Mouse (Mus musculus) left cerebral cortex, postnatal 14 days (tissue): ENCODE data around the gene Dph7. TPM values are rescaled to one million over a fixed set of nuclear protein-coding genes. Genes with fewer than 3 reads are reported as not detected.
"Not testable (repeated sequence)": the region's sequence is repeated elsewhere in the genome, so short reads cannot be mapped to it uniquely, and the experiment has no call there.

ENCODE experiments used
- DNase-seq, 2 experiments: peaks; one replicate each; pipeline ENCODE4 v3.0.0; 2021 to 2022; ENCODE audit warnings: low spot score in 2 of 2, mixed read lengths in 1 of 2
- intact Hi-C: fragments of 180-260 bp; cut with DNase I; formaldehyde crosslinking; loops from one replicate; pipeline ENCODE4 v1.15.1; 2025
- long read RNA-seq, 2 experiments: library from polyadenylated mRNA; stranded (forward); transcript quantifications; one replicate each; pipeline ENCODE4 v2.0.0; 2021
- total RNA-seq, 2 experiments: library from RNA; stranded (reverse); gene quantifications; 2 replicates each; pipeline ENCODE4 v1.2.3; 2021

The Dph7 gene
- 10 to 100 TPM; 27.7 to 30.9 TPM for total RNA-seq
- long read RNA-seq, experiment 1, transcript Dph7-201 (9 exons, 1,666 nt): major isoform, 7 of 47 reads
- long read RNA-seq, experiment 1, partial matches to known transcripts: 3 of 47 reads
- long read RNA-seq, experiment 1, other reads (novel, unspliced or antisense): 37 of 47 reads
- long read RNA-seq, experiment 2, partial matches to known transcripts: 1 of 28 reads
- long read RNA-seq, experiment 2, other reads (novel, unspliced or antisense): 22 of 28 reads

DNA sequence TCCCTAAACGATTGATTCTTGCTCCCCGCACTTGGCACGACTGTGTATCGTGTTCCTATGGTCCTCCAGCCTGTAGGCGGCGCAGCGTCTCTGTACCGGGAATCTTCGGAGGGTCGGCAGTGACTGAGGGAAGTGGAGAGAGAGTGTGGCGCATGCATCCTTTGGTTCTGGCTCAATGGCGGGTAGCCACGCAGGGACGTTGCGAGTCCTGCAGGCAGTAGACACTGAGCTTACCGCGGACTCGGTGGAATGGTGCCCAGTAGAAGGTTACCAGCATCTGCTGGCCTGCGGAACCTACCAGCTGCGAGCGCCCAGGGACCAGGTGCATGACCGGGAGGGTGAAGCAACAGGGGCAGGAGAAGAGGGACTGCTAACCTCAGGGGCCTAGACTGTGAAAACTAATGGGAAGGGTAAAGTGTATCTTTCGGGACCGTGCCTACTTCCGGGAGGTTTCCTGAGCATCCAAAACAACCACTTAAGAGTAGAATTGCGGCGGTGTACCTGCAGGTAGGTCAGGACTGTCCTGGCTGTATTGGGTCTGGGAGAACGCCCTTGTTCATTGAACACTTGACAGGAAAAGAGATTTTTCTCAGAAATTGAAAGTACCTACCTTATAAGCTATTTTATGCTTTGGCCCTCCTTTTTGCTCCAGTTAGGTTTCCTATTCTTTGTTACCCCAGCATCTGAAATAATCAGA, at the start of gene Dph7:
Gene Dph7, plus strand, starts transcription at position 97 of the 697 bp plus-strand sequence.
- intact Hi-C loops: loop anchor here (5.0 kb wide), 1 partner anchor 220 kb away; the partner anchor contains the start of gene Nrarp

GRCm38 (mm10) chr2:24912589-24912988, 49.6 kb upstream of the Dph7 start:
- intact Hi-C loops: no loop called here
- DNase-seq: no peak

More for the DNA sequence above, at the start of gene Dph7:
- DNase-seq: peak; percentile 89 to 91

GRCm38 (mm10) chr2:24914762-24915161, 47.4 kb upstream of the Dph7 start:
- intact Hi-C loops: no loop called here
- no peak for DNase-seq

- DNase-seq: peak; percentile 93 to 95
- intact Hi-C loops: no loop called here
Measured at GRCm38 (mm10) chr2:24918930-24919838, 43.0 kb upstream of the Dph7 start, which contains the start of gene Ehmt1. Ehmt1 (minus strand) TSS chr2:24919614.

DNA sequence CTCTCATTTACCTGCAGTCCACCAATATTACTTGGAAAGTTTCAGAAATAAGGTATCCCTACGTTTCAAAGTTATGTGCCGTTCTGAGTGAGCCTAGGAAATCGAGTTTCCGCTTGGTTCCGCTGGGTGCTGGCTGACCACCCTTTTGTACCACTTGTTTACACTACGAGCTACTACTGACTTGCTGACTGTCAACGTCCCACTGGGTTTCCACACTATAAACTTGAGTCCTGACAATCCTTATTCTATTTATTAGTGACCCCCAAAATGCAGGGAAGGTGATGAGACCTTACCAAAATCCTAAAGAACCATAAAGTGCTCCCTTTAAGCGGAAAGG, 42.4 kb upstream of the Dph7 start:
- intact Hi-C loops: no loop called here
- DNase-seq: no peak

GRCm38 (mm10) chr2:24923561-24923960, 38.6 kb upstream of the Dph7 start:
- DNase-seq: no peak
- intact Hi-C loops: no loop called here

DNA sequence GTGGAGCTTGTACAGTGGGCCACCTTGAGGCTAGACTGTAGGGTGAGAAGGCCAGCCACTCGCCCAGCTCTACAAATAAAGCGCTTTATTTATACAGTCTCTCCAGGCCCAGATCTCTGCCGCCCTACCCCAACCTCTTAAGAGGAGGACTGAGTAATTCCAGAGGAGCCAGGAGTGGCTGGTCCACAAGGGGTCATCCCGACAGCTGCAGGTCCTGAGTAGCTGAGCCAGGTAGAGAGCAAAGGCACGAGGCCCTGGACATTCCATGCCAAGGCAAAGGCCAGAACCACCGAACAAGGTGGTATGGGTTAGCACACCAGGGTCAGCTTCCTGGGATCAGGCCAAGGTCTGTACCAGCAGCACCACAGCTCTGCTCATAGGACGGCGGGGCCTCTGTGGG, 36.9 kb upstream of the Dph7 start:
- intact Hi-C loops: no loop called here
- no peak for DNase-seq

DNA sequence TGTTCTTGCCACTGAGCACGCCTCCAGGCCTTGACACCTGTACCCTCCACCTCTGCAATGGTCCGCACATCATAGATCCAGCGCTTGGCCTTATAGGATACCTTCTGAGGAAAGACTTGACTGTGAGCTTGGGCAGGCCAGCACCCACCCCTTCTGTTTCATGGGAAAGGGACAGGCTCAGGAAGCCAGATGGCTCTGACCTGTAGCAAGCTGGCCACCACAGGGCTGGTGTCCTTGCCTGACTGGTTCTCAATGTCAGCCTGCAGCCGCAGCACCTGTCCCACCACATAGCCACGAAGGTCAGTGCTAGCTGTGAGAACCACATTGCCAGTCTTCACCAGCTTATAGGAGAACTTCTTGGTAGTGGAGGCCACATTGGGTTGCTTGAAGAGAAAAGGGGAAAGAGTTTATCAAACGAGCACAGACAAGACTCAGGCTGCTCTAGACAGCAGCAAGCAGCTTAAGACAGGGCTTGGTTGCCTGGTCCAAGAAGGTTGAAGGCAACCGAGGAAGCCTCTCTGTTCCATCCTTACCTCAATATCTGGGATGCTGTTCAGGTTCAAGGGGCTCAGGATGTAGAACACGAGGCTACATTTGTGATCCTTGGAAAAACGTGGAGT, 35.7 kb upstream of the Dph7 start:
- no peak for DNase-seq
- intact Hi-C loops: no loop called here

GRCm38 (mm10) chr2:24926965-24927358, 35.2 kb upstream of the Dph7 start:
- intact Hi-C loops: no loop called here
- DNase-seq: no peak

DNA sequence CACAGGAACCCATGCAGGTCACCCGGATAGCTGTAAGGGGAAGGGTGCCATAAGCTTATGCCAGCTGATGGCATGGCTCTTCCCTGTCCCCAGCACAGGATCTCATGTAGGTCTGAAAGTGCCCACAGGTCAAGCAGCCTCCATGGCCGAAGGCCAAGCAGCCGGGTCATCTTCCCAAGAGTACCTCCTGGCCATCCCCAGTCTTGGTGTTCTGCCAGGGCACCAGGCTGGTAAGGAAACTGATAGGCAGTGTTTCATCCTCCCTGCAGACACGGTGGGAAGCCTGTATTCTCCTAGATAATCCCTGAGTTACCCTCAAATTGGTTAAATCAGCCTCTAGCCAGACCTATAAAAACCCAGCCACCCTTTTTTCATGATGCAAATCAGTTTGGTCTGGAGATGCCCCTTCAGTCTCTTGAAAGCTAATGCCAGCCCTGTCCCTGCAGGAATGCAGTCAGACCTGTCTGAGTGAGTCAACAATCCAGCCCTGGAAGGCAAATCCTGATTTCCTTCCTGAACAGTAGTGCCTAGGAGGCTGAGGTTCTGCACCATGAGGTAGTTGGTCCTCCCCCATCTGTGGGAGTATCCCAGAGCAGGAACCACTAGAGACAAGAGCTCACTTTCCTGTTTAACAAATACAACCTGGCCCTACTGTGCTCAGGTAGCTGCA, 34.3 kb upstream of the Dph7 start:
- no peak for DNase-seq
- intact Hi-C loops: no loop called here

DNA sequence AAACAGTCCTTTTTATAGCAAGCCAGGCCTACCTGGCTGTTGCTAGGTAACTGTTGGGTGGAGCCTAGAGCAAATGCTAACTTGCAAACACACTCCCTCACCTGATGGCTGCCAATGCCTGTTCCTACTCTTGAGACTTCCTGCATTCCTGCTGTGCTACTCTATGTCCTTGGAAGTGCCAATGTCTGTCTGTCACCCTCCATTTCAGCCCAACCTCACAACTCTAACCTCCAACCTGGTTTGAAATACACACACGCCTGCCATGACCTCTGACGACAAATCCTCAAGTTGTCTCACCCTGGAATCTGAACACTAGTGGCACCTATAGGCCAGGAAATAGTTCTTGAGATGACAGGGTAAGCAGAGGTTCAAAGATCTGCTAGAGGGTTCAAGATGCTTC, 33.1 kb upstream of the Dph7 start:
- DNase-seq: no peak

DNA sequence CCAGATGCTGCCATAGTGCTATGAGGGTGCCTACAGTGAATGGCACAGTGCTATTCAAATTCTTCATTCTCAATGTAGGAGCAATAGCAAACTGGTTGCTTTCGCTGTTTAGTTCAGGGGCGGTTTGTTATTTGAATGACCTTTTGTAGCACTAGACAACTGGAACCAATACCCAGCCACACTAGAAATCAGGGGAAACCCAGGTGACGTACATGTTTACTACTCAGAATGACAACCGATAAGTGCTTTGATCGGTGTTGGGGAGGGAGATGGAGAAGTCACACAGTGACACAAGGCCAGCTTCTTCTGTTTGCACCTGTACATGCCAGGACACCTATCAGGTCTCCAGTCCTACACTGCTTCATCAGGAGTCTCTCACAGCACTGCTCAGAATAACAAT, 32.6 kb upstream of the Dph7 start:
- intact Hi-C loops: no loop called here
- DNase-seq: no peak

More for the DNA sequence above, 33.1 kb upstream of the Dph7 start:
- intact Hi-C loops: no loop called here

GRCm38 (mm10) chr2:24934441-24934963, 27.7 kb upstream of the Dph7 start:
- intact Hi-C loops: no loop called here
- peak in 1 of 2 experiments; percentile 23 for DNase-seq

- peak; percentile 84 to 92 for DNase-seq
- intact Hi-C loops: no loop called here
Measured at GRCm38 (mm10) chr2:24935057-24935796, 27.0 kb upstream of the Dph7 start, which contains the start of gene Arrdc1. Arrdc1 (minus strand) TSS chr2:24935252.

GRCm38 (mm10) chr2:24942092-24942491, 20.1 kb upstream of the Dph7 start:
- intact Hi-C loops: no loop called here

DNA sequence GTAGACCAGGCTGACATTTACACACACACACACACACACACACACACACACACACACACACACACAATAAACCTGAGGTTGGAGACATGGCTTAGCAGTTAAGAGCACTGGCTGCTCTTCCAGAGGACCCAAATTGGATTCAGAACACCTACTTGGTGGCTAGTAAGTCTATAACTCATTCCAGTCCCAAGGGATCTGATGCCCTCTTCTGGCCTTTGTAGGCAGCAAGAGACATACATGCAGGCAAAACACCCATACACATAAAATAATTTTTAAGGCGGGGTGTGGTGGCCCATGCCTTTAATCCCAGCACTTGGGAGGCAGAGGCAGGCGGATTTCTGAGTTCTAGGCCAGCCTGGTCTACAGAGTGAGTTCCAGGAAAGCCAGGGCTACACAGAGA, 17.9 kb upstream of the Dph7 start:
- DNase-seq, intact Hi-C loops: not testable (repeated sequence)

More at GRCm38 (mm10) chr2:24942092-24942491, 20.1 kb upstream of the Dph7 start:
- DNase-seq: no peak

DNA sequence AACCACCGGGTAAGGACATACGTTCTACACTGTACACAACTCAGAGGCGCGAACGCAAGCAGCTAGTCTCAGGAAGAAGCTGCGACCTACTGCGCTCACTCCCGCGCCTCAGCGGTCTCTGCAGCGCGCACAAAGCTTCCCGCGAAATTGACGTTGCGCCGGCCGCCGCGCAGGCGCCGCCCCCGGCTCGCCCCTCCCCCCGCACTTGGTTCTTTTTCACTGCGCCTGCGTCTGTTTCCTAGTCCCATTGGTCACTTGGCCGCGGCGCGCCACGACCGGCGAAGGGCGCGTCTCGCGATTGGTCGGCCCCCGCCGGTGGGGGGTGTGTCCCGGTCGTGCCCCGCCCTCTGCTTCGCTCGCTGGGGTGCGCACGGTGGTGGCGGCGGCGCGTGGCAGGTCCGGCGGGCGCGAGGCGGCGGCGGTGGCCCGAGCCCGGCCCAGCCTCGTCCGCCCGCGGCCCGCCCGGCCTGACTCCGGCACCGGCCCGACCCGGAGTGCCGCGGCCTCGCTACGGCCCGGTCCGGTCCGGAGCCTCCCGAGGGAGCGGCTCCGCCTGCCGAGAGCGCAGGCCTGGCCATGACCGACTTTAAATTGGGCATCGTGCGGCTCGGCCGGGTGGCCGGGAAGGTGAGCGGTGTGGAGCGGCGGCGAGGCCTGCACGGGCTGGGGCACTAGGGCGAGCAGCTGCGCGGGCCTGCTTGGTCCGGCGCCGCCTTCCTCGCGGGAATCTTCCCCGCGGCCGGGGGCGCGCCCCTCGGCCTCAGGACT, 12.6 kb upstream of the Dph7 start, which contains the start of gene Zmynd19:
Gene Zmynd19, plus strand, starts transcription at position 372 of the 768 bp plus-strand sequence.
- intact Hi-C loops: no loop called here
- DNase-seq: peak; percentile 98
